ENCODE assay signal across 10 mouse cellular contexts in the genomic region with DNA sequence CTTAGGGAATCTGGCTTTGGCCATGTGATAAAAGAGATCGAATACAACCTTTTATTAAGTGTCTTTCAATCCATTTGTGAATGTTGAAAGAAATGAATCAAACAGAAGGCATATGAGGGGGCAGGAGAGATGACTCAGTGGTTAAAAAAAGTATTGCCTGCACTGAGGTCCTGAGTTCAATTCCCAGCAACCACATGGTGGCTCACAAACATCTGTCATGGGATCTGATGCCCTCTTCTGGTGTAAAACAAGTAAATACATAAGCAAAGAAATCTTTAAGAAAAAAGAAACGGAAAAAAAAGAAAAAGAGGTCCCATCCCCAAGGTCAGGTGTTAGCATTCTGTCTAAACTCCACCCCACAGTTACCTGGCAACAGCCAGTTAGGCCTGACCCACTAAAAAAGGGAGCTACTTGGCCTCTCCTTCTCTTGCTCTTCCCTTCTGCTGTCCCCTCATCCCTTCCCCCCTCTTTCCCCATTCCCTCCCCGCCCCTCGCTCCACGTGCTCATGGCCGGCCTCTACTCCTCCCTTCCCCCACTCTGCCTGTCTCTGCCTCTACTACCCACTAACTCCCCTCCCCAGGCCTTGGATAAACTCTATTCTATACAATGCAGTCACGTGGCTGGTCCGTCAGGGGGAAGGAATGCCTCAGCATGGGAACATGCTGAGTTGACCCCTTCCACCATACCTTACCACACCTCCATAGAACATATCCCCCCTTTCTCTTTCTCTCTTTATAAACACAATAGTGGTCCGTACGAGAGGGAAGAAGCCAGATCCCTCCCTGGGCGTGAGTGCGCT. TPM values are rescaled to one million over a fixed set of nuclear protein-coding genes. Genes with fewer than 3 reads are reported as not detected.
DNase-seq lines count a peak whose midpoint lies in the region; ATAC-seq and TF ChIP-seq lines count a peak whose summit lies in the region.
"Had no signal": no experiment of that assay in that cellular context is flagged by ENCODE, and none has a peak within 500 bp of the region (broad histone marks: within the 10 kb centered on the region; RNA-seq: fewer than 3 reads in every experiment).

No protein-coding gene starts in this region.

- H3K9me3 ChIP-seq in heart, embryonic 16.5 days (replicated peaks; ENCODE audit: control insufficient read depth, low read length) = no peaks in the 10 kb centered on the region
- no peaks in the 10 kb centered on the region for H3K9me3 ChIP-seq in hindbrain, embryonic 15.5 days

- TF ChIP-seq POLR2A in spleen, adult 2 months (IDR thresholded peaks at IDR 0.05; ENCODE audit: low read depth, low read length) = no peak

- peak overlapping the region; percentile 86; the same call in 1 of the 2 replicates for H3K27ac ChIP-seq in heart, embryonic 16.5 days (ENCODE audit: low read length)
- H3K27ac ChIP-seq in spleen, adult 2 months (ENCODE audit: insufficient read depth, low read length) = peak overlapping the region; percentile 91
- peak overlapping the region; percentile 37 for H3K27ac ChIP-seq in hindbrain, embryonic 15.5 days (replicated peaks)

- DNase-seq in heart, adult 18-20 months = no peak
- no peak for DNase-seq in spleen, adult 2 months (ENCODE audit: low read depth in 1 of 2, low spot score in 2 of 2)
- DNase-seq in spleen, postnatal 14 days (ENCODE audit: low spot score in 2 of 2) = no peak
- peak; percentile 40 for DNase-seq in yolk sac, embryonic 10.5 days (ENCODE audit: low spot score)
- no peak for DNase-seq in layer of hippocampus, postnatal 25 days (ENCODE audit: extremely low spot score in 1 of 2, low spot score in 1 of 2)

- no peak overlapping the region for H3K4me3 ChIP-seq in heart, embryonic 16.5 days (ENCODE audit: low read length)
- no peak overlapping the region for H3K4me3 ChIP-seq in spleen, adult 2 months (ENCODE audit: extremely low read depth, insufficient read depth, insufficient read length)
- no peak overlapping the region for H3K4me3 ChIP-seq in hindbrain, embryonic 15.5 days

- WGBS in heart, embryonic 16.5 days = 59% methylated on average over 12 of the region's 12 CpGs
- WGBS in spleen, adult 2 months = 83% methylated on average over 12 of the region's 12 CpGs
- WGBS in hindbrain, embryonic 15.5 days = 24% methylated on average over 12 of the region's 12 CpGs

- no peak for TF ChIP-seq CTCF in spleen, adult 2 months (IDR thresholded peaks at IDR 0.05; ENCODE audit: extremely low read depth, insufficient read depth, insufficient read length, insufficient replicate concordance)

- H3K4me1 ChIP-seq in heart, embryonic 16.5 days (ENCODE audit: control insufficient read depth, insufficient read depth, low read length) = peaks cover 72% of the 10 kb centered on the region
- H3K4me1 ChIP-seq in spleen, adult 2 months (ENCODE audit: control insufficient read depth, insufficient read depth, insufficient read length) = peaks cover 64% of the 10 kb centered on the region; the same call in 1 of the 2 replicates
- H3K4me1 ChIP-seq in hindbrain, embryonic 15.5 days (replicated peaks) = peaks cover 65% of the 10 kb centered on the region

- ATAC-seq in heart, embryonic 16.5 days (replicated peaks; ENCODE audit: extremely low read depth, insufficient read depth, low FRiP score) = no peak
- ATAC-seq in hindbrain, embryonic 15.5 days (ENCODE audit: low FRiP score, low read depth) = no peak
- ATAC-seq in frontal cortex, adult (ENCODE audit: low TSS enrichment) = no peak

- H3K27me3 ChIP-seq in heart, embryonic 16.5 days (ENCODE audit: control insufficient read depth, insufficient read depth, low read length) = no peaks in the 10 kb centered on the region
- no peaks in the 10 kb centered on the region for H3K27me3 ChIP-seq in spleen, adult 2 months (ENCODE audit: control insufficient read depth, insufficient read depth, low read length)
- H3K27me3 ChIP-seq in hindbrain, embryonic 15.5 days = no peaks in the 10 kb centered on the region

- no peaks in the 10 kb centered on the region for H3K36me3 ChIP-seq in heart, embryonic 16.5 days (ENCODE audit: control insufficient read depth, insufficient read depth)
- H3K36me3 ChIP-seq in spleen, adult 2 months (ENCODE audit: control insufficient read depth, insufficient read depth, low read length) = no peaks in the 10 kb centered on the region
- H3K36me3 ChIP-seq in hindbrain, embryonic 15.5 days = no peaks in the 10 kb centered on the region

- no peak overlapping the region for H3K9ac ChIP-seq in heart, embryonic 16.5 days (ENCODE audit: low read length)
- H3K9ac ChIP-seq in hindbrain, embryonic 15.5 days = no peak overlapping the region

- no peak overlapping the region for H3K4me2 ChIP-seq in heart, embryonic 16.5 days (ENCODE audit: low read depth, low read length)
- no peak overlapping the region for H3K4me2 ChIP-seq in hindbrain, embryonic 15.5 days

RNA-seq across cellular contexts. Expression of gene E030018B13Rik, which starts 3.5 kb away (rescaled TPM):
- 0.18 TPM in 1 of 2 replicates, not detected in the other for polyA plus RNA-seq in heart, embryonic 16.5 days (2015; fragmentation: Nextera tagmentation; extraction: Ambion mirVana)
- total RNA-seq in heart, adult 18-20 months (2021) = not detected
- not detected in 2 replicates for polyA plus RNA-seq in spleen, adult 2 months (2012; rRNA removed)
- polyA plus RNA-seq in hindbrain, embryonic 15.5 days (2015; fragmentation: Nextera tagmentation; extraction: Ambion mirVana) = not detected in 2 replicates
- not detected for total RNA-seq in layer of hippocampus, postnatal 25 days (2021)
- total RNA-seq: granulocyte monocyte progenitor cell, adult 5-6 weeks had no signal
- polyA plus RNA-seq: liver, embryonic 16.5 days had no signal

RNA-seq across cellular contexts. Expression of gene Klf13, which starts 25.6 kb away (rescaled TPM):
- 24.2 and 26.7 TPM in 2 replicates for polyA plus RNA-seq in heart, embryonic 16.5 days (2015; fragmentation: Nextera tagmentation; extraction: Ambion mirVana)
- total RNA-seq in heart, adult 18-20 months (2021) = 10 to 100 TPM; 42.9 to 59.3 TPM
- polyA plus RNA-seq in spleen, adult 2 months (2012; rRNA removed) = 72.0 and 89.0 TPM in 2 replicates
- 24.7 and 26.8 TPM in 2 replicates for polyA plus RNA-seq in hindbrain, embryonic 15.5 days (2015; fragmentation: Nextera tagmentation; extraction: Ambion mirVana)
- total RNA-seq in layer of hippocampus, postnatal 25 days (2021) = 100 to 1,000 TPM; 204 to 216 TPM

Comparison
In these comparisons a context has a peak if more than half of its experiments do, and no peak if none do; other contexts are left out.
1. H3K27ac ChIP-seq: peak in every context shown above with its lines; median percentile 91 in spleen, adult 2 months; 86 in heart, embryonic 16.5 days; 37 in hindbrain, embryonic 15.5 days.